Mouse (Mus musculus): ENCODE measurements at regions not wholly inside any gene's neighbourhood (a gene's known extent, or its start where the extent isn't known, plus 50 kb on each side); places are given as distances from the start of the nearest gene placed in this dataset.

- no peaks in the 10 kb centered on the region for H3K4me1 ChIP-seq (ENCODE audit: control insufficient read depth, insufficient read depth, low read length)
- H3K4me2 ChIP-seq (ENCODE audit: low read depth, severe bottlenecking) = no peak overlapping the region
- H3K9me3 ChIP-seq (ENCODE audit: control insufficient read depth, low read length) = no peaks in the 10 kb centered on the region
- no peak for ATAC-seq (ENCODE audit: insufficient number of reproducible peaks, low FRiP score, low TSS enrichment, low read depth)
- no peak overlapping the region for H3K4me3 ChIP-seq (ENCODE audit: low read depth, low read length)
- no peak overlapping the region for H3K27ac ChIP-seq (replicated peaks; ENCODE audit: low read depth, low read length)
- DNase-seq (ENCODE audit: low spot score) = no peak
- H3K36me3 ChIP-seq (ENCODE audit: control insufficient read depth, insufficient read depth, low read length) = no peaks in the 10 kb centered on the region
- 82% methylated on average over 7 of the region's 7 CpGs for WGBS
- H3K9ac ChIP-seq (ENCODE audit: low read length) = no peak overlapping the region
- no peaks in the 10 kb centered on the region for H3K27me3 ChIP-seq (ENCODE audit: control insufficient read depth, insufficient read depth, low read length)
Observed at GRCm38 (mm10) chr14:60528520-60528919, 105.3 kb upstream of the Spata13 start.

- ATAC-seq (ENCODE audit: insufficient number of reproducible peaks, low FRiP score, low TSS enrichment, low read depth) (no peak), DNase-seq (ENCODE audit: low spot score) (no peak)
- no peaks in the 10 kb centered on the region for H3K4me1 ChIP-seq (ENCODE audit: control insufficient read depth, insufficient read depth, low read length)
- no peak overlapping the region for H3K9ac ChIP-seq (ENCODE audit: low read length)
- no peak overlapping the region for H3K4me3 ChIP-seq (ENCODE audit: low read depth, low read length)
- no peaks in the 10 kb centered on the region for H3K27me3 ChIP-seq (ENCODE audit: control insufficient read depth, insufficient read depth, low read length)
- 87% methylated on average over 3 of the region's 3 CpGs for WGBS
- H3K4me2 ChIP-seq (ENCODE audit: low read depth, severe bottlenecking) = no peak overlapping the region
- H3K9me3 ChIP-seq (ENCODE audit: control insufficient read depth, low read length) = no peaks in the 10 kb centered on the region
- H3K36me3 ChIP-seq (ENCODE audit: control insufficient read depth, insufficient read depth, low read length) = no peaks in the 10 kb centered on the region
- no peak overlapping the region for H3K27ac ChIP-seq (replicated peaks; ENCODE audit: low read depth, low read length)
Observed at GRCm38 (mm10) chr14:60529022-60529421, 104.8 kb upstream of the Spata13 start.

- Histone ChIP-seq H3K4me3 (ENCODE audit: low read depth, low read length) (no peak overlapping the region), H3K4me2 (ENCODE audit: low read depth, severe bottlenecking) (no peak overlapping the region), H3K36me3 (ENCODE audit: control insufficient read depth, insufficient read depth, low read length) (no peaks in the 10 kb centered on the region), H3K9me3 (ENCODE audit: control insufficient read depth, low read length) (no peaks in the 10 kb centered on the region), H3K9ac (ENCODE audit: low read length) (no peak overlapping the region), H3K4me1 (ENCODE audit: control insufficient read depth, insufficient read depth, low read length) (no peaks in the 10 kb centered on the region), H3K27me3 (ENCODE audit: control insufficient read depth, insufficient read depth, low read length) (no peaks in the 10 kb centered on the region), H3K27ac (replicated peaks; ENCODE audit: low read depth, low read length) (no peak overlapping the region)
- 51% methylated on average over 7 of the region's 7 CpGs for WGBS
- no peak for DNase-seq (ENCODE audit: low spot score)
- ATAC-seq (ENCODE audit: insufficient number of reproducible peaks, low FRiP score, low TSS enrichment, low read depth) = no peak
Observed at GRCm38 (mm10) chr14:60529646-60530347, 104.0 kb upstream of the Spata13 start.

- Histone ChIP-seq H3K4me3 (ENCODE audit: low read depth, low read length) (no peak overlapping the region), H3K4me2 (ENCODE audit: low read depth, severe bottlenecking) (no peak overlapping the region), H3K27me3 (ENCODE audit: control insufficient read depth, insufficient read depth, low read length) (no peaks in the 10 kb centered on the region), H3K4me1 (ENCODE audit: control insufficient read depth, insufficient read depth, low read length) (no peaks in the 10 kb centered on the region), H3K9ac (ENCODE audit: low read length) (no peak overlapping the region), H3K27ac (replicated peaks; ENCODE audit: low read depth, low read length) (no peak overlapping the region), H3K36me3 (ENCODE audit: control insufficient read depth, insufficient read depth, low read length) (no peaks in the 10 kb centered on the region), H3K9me3 (ENCODE audit: control insufficient read depth, low read length) (no peaks in the 10 kb centered on the region)
- 40% methylated on average over 6 of the region's 6 CpGs for WGBS
- no peak for ATAC-seq (ENCODE audit: insufficient number of reproducible peaks, low FRiP score, low TSS enrichment, low read depth)
- no peak for DNase-seq (ENCODE audit: low spot score)
Observed at GRCm38 (mm10) chr14:60530348-60530711, 103.5 kb upstream of the Spata13 start.

GRCm38 (mm10) chr14:60530973-60531372, 102.8 kb upstream of the Spata13 start:
- Histone ChIP-seq H3K27ac (replicated peaks; ENCODE audit: low read depth, low read length) (no peak overlapping the region), H3K9me3 (ENCODE audit: control insufficient read depth, low read length) (no peaks in the 10 kb centered on the region), H3K4me2 (ENCODE audit: low read depth, severe bottlenecking) (no peak overlapping the region), H3K27me3 (ENCODE audit: control insufficient read depth, insufficient read depth, low read length) (no peaks in the 10 kb centered on the region), H3K36me3 (ENCODE audit: control insufficient read depth, insufficient read depth, low read length) (no peaks in the 10 kb centered on the region), H3K4me3 (ENCODE audit: low read depth, low read length) (no peak overlapping the region), H3K4me1 (ENCODE audit: control insufficient read depth, insufficient read depth, low read length) (no peaks in the 10 kb centered on the region), H3K9ac (ENCODE audit: low read length) (no peak overlapping the region)
- ATAC-seq (ENCODE audit: insufficient number of reproducible peaks, low FRiP score, low TSS enrichment, low read depth) (no peak), DNase-seq (ENCODE audit: low spot score) (no peak)
- 87% methylated on average over 5 of the region's 5 CpGs for WGBS

- no peaks in the 10 kb centered on the region for H3K36me3 ChIP-seq (ENCODE audit: control insufficient read depth, insufficient read depth, low read length)
- no peak overlapping the region for H3K27ac ChIP-seq (replicated peaks; ENCODE audit: low read depth, low read length)
- no peak overlapping the region for H3K9ac ChIP-seq (ENCODE audit: low read length)
- no peaks in the 10 kb centered on the region for H3K27me3 ChIP-seq (ENCODE audit: control insufficient read depth, insufficient read depth, low read length)
- H3K4me1 ChIP-seq (ENCODE audit: control insufficient read depth, insufficient read depth, low read length) = no peaks in the 10 kb centered on the region
- H3K9me3 ChIP-seq (ENCODE audit: control insufficient read depth, low read length) = no peaks in the 10 kb centered on the region
- no peak for ATAC-seq (ENCODE audit: insufficient number of reproducible peaks, low FRiP score, low TSS enrichment, low read depth)
- DNase-seq (ENCODE audit: low spot score) = no peak
- H3K4me3 ChIP-seq (ENCODE audit: low read depth, low read length) = no peak overlapping the region
- H3K4me2 ChIP-seq (ENCODE audit: low read depth, severe bottlenecking) = no peak overlapping the region
Observed at GRCm38 (mm10) chr14:60531766-60532165, 102.0 kb upstream of the Spata13 start.

GRCm38 (mm10) chr14:60533452-60534224, 100.2 kb upstream of the Spata13 start:
- Histone ChIP-seq H3K4me1 (ENCODE audit: control insufficient read depth, insufficient read depth, low read length) (no peaks in the 10 kb centered on the region), H3K4me2 (ENCODE audit: low read depth, severe bottlenecking) (no peak overlapping the region)
- no peak for DNase-seq (ENCODE audit: low spot score)

GRCm38 (mm10) chr14:60539040-60539439, 94.8 kb upstream of the Spata13 start:
- H3K9me3 ChIP-seq (ENCODE audit: control insufficient read depth, low read length) = no peaks in the 10 kb centered on the region
- ATAC-seq (ENCODE audit: insufficient number of reproducible peaks, low FRiP score, low TSS enrichment, low read depth) (no peak), DNase-seq (ENCODE audit: low spot score) (no peak)
- H3K27ac ChIP-seq (replicated peaks; ENCODE audit: low read depth, low read length) = no peak overlapping the region
- no peak overlapping the region for H3K4me3 ChIP-seq (ENCODE audit: low read depth, low read length)
- H3K9ac ChIP-seq (ENCODE audit: low read length) = no peak overlapping the region
- H3K27me3 ChIP-seq (ENCODE audit: control insufficient read depth, insufficient read depth, low read length) = no peaks in the 10 kb centered on the region
- no peak overlapping the region for H3K4me2 ChIP-seq (ENCODE audit: low read depth, severe bottlenecking)
- WGBS = 64% methylated on average over 2 of the region's 2 CpGs
- no peaks in the 10 kb centered on the region for H3K4me1 ChIP-seq (ENCODE audit: control insufficient read depth, insufficient read depth, low read length)
- no peaks in the 10 kb centered on the region for H3K36me3 ChIP-seq (ENCODE audit: control insufficient read depth, insufficient read depth, low read length)

More at GRCm38 (mm10) chr14:60533452-60534224, 100.2 kb upstream of the Spata13 start:
- Histone ChIP-seq H3K27ac (replicated peaks; ENCODE audit: low read depth, low read length) (no peak overlapping the region), H3K36me3 (ENCODE audit: control insufficient read depth, insufficient read depth, low read length) (no peaks in the 10 kb centered on the region), H3K27me3 (ENCODE audit: control insufficient read depth, insufficient read depth, low read length) (no peaks in the 10 kb centered on the region), H3K9me3 (ENCODE audit: control insufficient read depth, low read length) (no peaks in the 10 kb centered on the region), H3K9ac (ENCODE audit: low read length) (no peak overlapping the region), H3K4me3 (ENCODE audit: low read depth, low read length) (no peak overlapping the region)
- no peak for ATAC-seq (ENCODE audit: insufficient number of reproducible peaks, low FRiP score, low TSS enrichment, low read depth)
- WGBS = 55% methylated on average over 23 of the region's 23 CpGs

Measured in limb, embryonic 11.5 days (tissue).